Comparison of ENCODE assay signal across 13 mouse cellular contexts in genomic region chr10:68319438-68319837, GRCm38 (mm10). TPM values are rescaled to one million over a fixed set of nuclear protein-coding genes. Genes with fewer than 3 reads are reported as not detected.
DNase-seq lines count a peak whose midpoint lies in the region; ATAC-seq and TF ChIP-seq lines count a peak whose summit lies in the region.
"Had no signal": no experiment of that assay in that cellular context is flagged by ENCODE, and none has a peak within 500 bp of the region (broad histone marks: within the 10 kb centered on the region; RNA-seq: fewer than 3 reads in every experiment).

No protein-coding gene starts in this region.

- TF ChIP-seq EP300 in lung, postnatal 0 days (IDR thresholded peaks at IDR 0.05) = no peak

- H3K27ac ChIP-seq in gastrocnemius, adult 2 months = peak overlapping the region; percentile 58; the same call in 1 of the 2 replicates
- no peak overlapping the region for H3K27ac ChIP-seq in lung, postnatal 0 days (ENCODE audit: low read length)
- H3K27ac ChIP-seq in heart, embryonic 16.5 days (ENCODE audit: low read length) = peak overlapping the region; percentile 87
- peak overlapping the region; percentile 74 for H3K27ac ChIP-seq in stomach, embryonic 15.5 days
- H3K27ac ChIP-seq: hindbrain, embryonic 14.5 days had no signal

- H3K27me3 ChIP-seq in lung, postnatal 0 days (replicated peaks; ENCODE audit: insufficient read depth, low read length) = no peaks in the 10 kb centered on the region
- H3K27me3 ChIP-seq in heart, embryonic 16.5 days (ENCODE audit: control insufficient read depth, insufficient read depth, low read length) = no peaks in the 10 kb centered on the region
- H3K27me3 ChIP-seq in stomach, embryonic 15.5 days (replicated peaks) = no peaks in the 10 kb centered on the region

- H3K36me3 ChIP-seq in lung, postnatal 0 days (ENCODE audit: insufficient read depth, low read length) = no peaks in the 10 kb centered on the region
- no peaks in the 10 kb centered on the region for H3K36me3 ChIP-seq in heart, embryonic 16.5 days (ENCODE audit: control insufficient read depth, insufficient read depth)
- H3K36me3 ChIP-seq in stomach, embryonic 15.5 days = no peaks in the 10 kb centered on the region

- WGBS in lung, postnatal 0 days = 32% methylated on average over 6 of the region's 6 CpGs
- 23% methylated on average over 6 of the region's 6 CpGs for WGBS in heart, embryonic 16.5 days
- WGBS in stomach, embryonic 15.5 days = 38% methylated on average over 6 of the region's 6 CpGs

- DNase-seq in gastrocnemius, adult 2 months = no peak
- no peak for DNase-seq in gastrocnemius, postnatal 4 days (ENCODE audit: low spot score in 2 of 2)
- DNase-seq in lung, postnatal 0 days (ENCODE audit: low spot score) = peak; percentile 27
- no peak for DNase-seq in lung, postnatal 4 days
- no peak for DNase-seq in spleen, postnatal 36 days (ENCODE audit: low spot score in 2 of 2)
- DNase-seq: adrenal gland, adult 2 months; B cell, adult 2 months; layer of hippocampus, postnatal 36 days had no signal

- intact Hi-C loops in gastrocnemius, adult 2 months (cut with DNase I) = no loop called here

- H3K9ac ChIP-seq in lung, postnatal 0 days (replicated peaks; ENCODE audit: low read depth) = no peak overlapping the region
- peak overlapping the region; percentile 31; the same call in 1 of the 2 replicates for H3K9ac ChIP-seq in heart, embryonic 16.5 days (ENCODE audit: low read length)
- H3K9ac ChIP-seq in stomach, embryonic 15.5 days = no peak overlapping the region
- H3K9ac ChIP-seq: hindbrain, embryonic 14.5 days had no signal

- H3K4me3 ChIP-seq in gastrocnemius, adult 2 months = no peak overlapping the region
- H3K4me3 ChIP-seq in lung, postnatal 0 days (ENCODE audit: low read depth, low read length) = no peak overlapping the region
- H3K4me3 ChIP-seq in heart, embryonic 16.5 days (ENCODE audit: low read length) = no peak overlapping the region
- no peak overlapping the region for H3K4me3 ChIP-seq in stomach, embryonic 15.5 days (replicated peaks)
- H3K4me3 ChIP-seq: erythroblast, embryonic 14.5 days had no signal

- TF ChIP-seq CTCF in gastrocnemius, adult 2 months (IDR thresholded peaks at IDR 0.05) = no peak
- TF ChIP-seq CTCF in lung, postnatal 0 days (IDR thresholded peaks at IDR 0.05) = no peak

- no peak overlapping the region for H3K4me2 ChIP-seq in lung, postnatal 0 days (replicated peaks; ENCODE audit: low read depth, low read length)
- no peak overlapping the region for H3K4me2 ChIP-seq in heart, embryonic 16.5 days (ENCODE audit: low read depth, low read length)
- H3K4me2 ChIP-seq in stomach, embryonic 15.5 days = no peak overlapping the region
- H3K4me2 ChIP-seq: hindbrain, embryonic 14.5 days had no signal

- peaks cover 8% of the 10 kb centered on the region; the same call in 1 of the 2 replicates for H3K4me1 ChIP-seq in lung, postnatal 0 days (ENCODE audit: insufficient read depth, low read depth, low read length)
- peaks cover 20% of the 10 kb centered on the region for H3K4me1 ChIP-seq in heart, embryonic 16.5 days (ENCODE audit: control insufficient read depth, insufficient read depth, low read length)
- H3K4me1 ChIP-seq in stomach, embryonic 15.5 days = peaks cover 6% of the 10 kb centered on the region

- no peaks in the 10 kb centered on the region for H3K9me3 ChIP-seq in lung, postnatal 0 days (ENCODE audit: low read length)
- no peaks in the 10 kb centered on the region for H3K9me3 ChIP-seq in heart, embryonic 16.5 days (replicated peaks; ENCODE audit: control insufficient read depth, low read length)
- H3K9me3 ChIP-seq in stomach, embryonic 15.5 days = no peaks in the 10 kb centered on the region

- no peak for ATAC-seq in lung, postnatal 0 days
- peak; percentile 63; the same call in 1 of the 2 replicates for ATAC-seq in heart, embryonic 16.5 days (replicated peaks; ENCODE audit: extremely low read depth, insufficient read depth, low FRiP score)
- no peak for ATAC-seq in stomach, embryonic 15.5 days (ENCODE audit: insufficient read depth, low FRiP score, low read depth)
- no peak for ATAC-seq in granulocyte monocyte progenitor cell, adult 5-6 weeks (replicated peaks; ENCODE audit: poor library complexity, severe bottlenecking)

RNA-seq across cellular contexts. Expression of gene Arid5b, which starts 40.9 kb away (rescaled TPM):
- total RNA-seq in gastrocnemius, adult 2 months (2021) = 10 to 100 TPM in 1 of 2 experiments, 1 to 10 TPM in 1; 8.3 to 16.9 TPM
- total RNA-seq in gastrocnemius, postnatal 4 days (2021) = 10 to 100 TPM; 36.1 to 36.9 TPM
- 42.8 and 50.8 TPM in 2 replicates for polyA plus RNA-seq in lung, postnatal 0 days (2015; fragmentation: Nextera tagmentation; extraction: Ambion mirVana)
- 19.5 and 19.6 TPM in 2 replicates for polyA plus RNA-seq in heart, embryonic 16.5 days (2015; fragmentation: Nextera tagmentation; extraction: Ambion mirVana)
- 32.3 and 33.1 TPM in 2 replicates for polyA plus RNA-seq in stomach, embryonic 15.5 days (2015; fragmentation: Nextera tagmentation; extraction: Ambion mirVana)
- 28.4 and 33.7 TPM in 2 replicates for total RNA-seq in granulocyte monocyte progenitor cell, adult 5-6 weeks (2014; fragmentation: Nextera tagmentation)
- total RNA-seq in granulocyte monocyte progenitor cell, adult 5-6 weeks (2017) = 14.1 and 14.8 TPM in 2 replicates
